Mouse (Mus musculus) ES-E14 (cell line): ENCODE data around the gene Defb23. TPM values are rescaled to one million over a fixed set of nuclear protein-coding genes. Genes with fewer than 3 reads are reported as not detected.

ENCODE experiments used
- DNase-seq: peaks from one replicate; pipeline ENCODE4 v3.0.0-alpha.2; 2013; ENCODE audit warnings: low read depth, low spot score
- H3K27ac ChIP-seq: 2 replicates; pipeline ENCODE4 v1.5.1; 2012; ENCODE audit warnings: low read depth, mild to moderate bottlenecking, low read length, moderate library complexity, mixed read lengths; ENCODE audit not compliant: poor library complexity, insufficient read depth, severe bottlenecking
- H3K36me3 ChIP-seq: 2 replicates; pipeline ENCODE4 v1.6.1; 2012; ENCODE audit warnings: mild to moderate bottlenecking, low read length, moderate library complexity, mixed read lengths; ENCODE audit not compliant: control insufficient read depth, poor library complexity, insufficient read depth, severe bottlenecking
- H3K4me1 ChIP-seq, 2 experiments: fragments of 150-350 bp in 1 of 2; sonication (generic) in 1 of 2; 2 replicates each; pipeline ENCODE4 v1.6.1; 2012; ENCODE audit warnings: low read length in 2 of 2, mild to moderate bottlenecking in 1 of 2, mixed read lengths in 1 of 2; ENCODE audit not compliant: control insufficient read depth in 2 of 2, insufficient read depth in 2 of 2, poor library complexity in 1 of 2
- H3K4me3 ChIP-seq, 2 experiments: fragments of 150-350 bp in 1 of 2; sonication (generic) in 1 of 2; 2 replicates each; pipeline ENCODE4 v1.5.1; 2012; ENCODE audit warnings: low read length in 2 of 2, low read depth in 1 of 2, mild to moderate bottlenecking in 1 of 2, mixed read lengths in 1 of 2; ENCODE audit not compliant: insufficient read depth in 1 of 2, poor library complexity in 1 of 2, severe bottlenecking in 1 of 2
- H3K9ac ChIP-seq: 2 replicates; pipeline ENCODE4 v1.6.1; 2012; ENCODE audit warnings: low read depth, mild to moderate bottlenecking, low read length, mixed read lengths; ENCODE audit not compliant: poor library complexity, insufficient read depth, severe bottlenecking
- H3K9me3 ChIP-seq: fragments of 150-350 bp; sonication (generic); 2 replicates; pipeline ENCODE4 v1.6.1; 2012; ENCODE audit warnings: low read depth, mild to moderate bottlenecking, low read length; ENCODE audit not compliant: control insufficient read depth, insufficient read depth
- CHD2 ChIP-seq: IDR thresholded peaks from 2 replicates; pipeline ENCODE4 v1.6.1; 2014; ENCODE audit warnings: mild to moderate bottlenecking, low read depth, low read length, inconsistent platforms
- HCFC1 ChIP-seq: IDR thresholded peaks from 2 replicates; pipeline ENCODE4 v1.6.1; 2012; ENCODE audit warnings: low read length, inconsistent platforms, borderline replicate concordance; ENCODE audit not compliant: insufficient read depth
- MAFK ChIP-seq: IDR thresholded peaks from 2 replicates; pipeline ENCODE4 v1.6.1; 2014; ENCODE audit warnings: mild to moderate bottlenecking, low read depth, low read length, inconsistent platforms; ENCODE audit not compliant: insufficient read depth
- ZC3H11A ChIP-seq: IDR thresholded peaks from 2 replicates; pipeline ENCODE4 v1.6.1; 2012; ENCODE audit warnings: low read depth, mild to moderate bottlenecking, inconsistent platforms, low read length, borderline replicate concordance
- ZNF384 ChIP-seq: IDR thresholded peaks from 2 replicates; pipeline ENCODE4 v1.6.1; 2012; ENCODE audit warnings: low read depth, low read length, inconsistent platforms
- in situ Hi-C, 2 experiments: fragments of 600-800 bp; cut with MboI; formaldehyde crosslinking; loops; one replicate each; pipeline ENCODE4 v1.15.1; 2025; ENCODE audit warnings: low sequenced_read_pairs in 2 of 2, inconsistent platforms in 1 of 2; ENCODE audit not compliant: unreplicated experiment in 2 of 2
- total RNA-seq: library from RNA; depleted of rRNA; stranded (reverse); fragments of 300-350 nt; gene quantifications from 2 replicates; pipeline ENCODE4 v1.2.3, GENCODE M21; 2012

Defb23 gene
- total RNA-seq, 1 experiment: not detected

- no peak overlapping the region for H3K4me3 ChIP-seq
- H3K4me1 ChIP-seq: no peaks in the 10 kb centered on the region
- TF ChIP-seq HCFC1: no peak
- peak; percentile 96 for TF ChIP-seq MAFK
- in situ Hi-C loops: no loop called here
- H3K9me3 ChIP-seq: no peaks in the 10 kb centered on the region
- H3K36me3 ChIP-seq: no peaks in the 10 kb centered on the region
- no peak for DNase-seq
- H3K27ac ChIP-seq: no peak overlapping the region
- H3K9ac ChIP-seq: no peak overlapping the region
Observed at GRCm38 (mm10) chr2:152498020-152498419, 33.6 kb upstream of the Defb23 start.

- Histone ChIP-seq H3K4me3 (no peak overlapping the region), H3K9ac (no peak overlapping the region), H3K4me1 (no peaks in the 10 kb centered on the region), H3K36me3 (no peaks in the 10 kb centered on the region), H3K27ac (no peak overlapping the region), H3K9me3 (no peaks in the 10 kb centered on the region)
- in situ Hi-C loops: no loop called here
- DNase-seq: no peak
- no peak for TF ChIP-seq HCFC1
Observed at GRCm38 (mm10) chr2:152493151-152493550, 28.7 kb upstream of the Defb23 start.

GRCm38 (mm10) chr2:152490038-152490437, 25.6 kb upstream of the Defb23 start, which contains the start of gene Defb22:
Defb22 (minus strand) TSS chr2:152490138.
- Histone ChIP-seq H3K4me3 (no peak within 1 kb of the TSS), H3K9ac (no peak within 1 kb of the TSS), H3K9me3 (no peaks in the 10 kb centered on the region), H3K4me1 (no peaks in the 10 kb centered on the region), H3K27ac (no peak within 1 kb of the TSS), H3K36me3 (no peaks in the 10 kb centered on the region)
- no peak for TF ChIP-seq CHD2
- TF ChIP-seq MAFK: no peak
- TF ChIP-seq ZNF384: no peak
- TF ChIP-seq ZC3H11A: no peak
- no peak for TF ChIP-seq HCFC1
- no peak for DNase-seq
- in situ Hi-C loops: no loop called here

GRCm38 (mm10) chr2:152487024-152487423, 22.6 kb upstream of the Defb23 start:
- DNase-seq: peak; percentile 34
- TF ChIP-seq ZC3H11A: peak; percentile 21; the same call in 1 of the 2 replicates
- no peak for TF ChIP-seq MAFK
- H3K4me1 ChIP-seq: no peaks in the 10 kb centered on the region
- H3K36me3 ChIP-seq: no peaks in the 10 kb centered on the region
- H3K27ac ChIP-seq: no peak overlapping the region
- H3K9ac ChIP-seq: no peak overlapping the region
- no peaks in the 10 kb centered on the region for H3K9me3 ChIP-seq
- in situ Hi-C loops: no loop called here
- no peak overlapping the region for H3K4me3 ChIP-seq

GRCm38 (mm10) chr2:152481726-152482125, 17.3 kb upstream of the Defb23 start:
- Histone ChIP-seq H3K9me3 (no peaks in the 10 kb centered on the region), H3K36me3 (no peaks in the 10 kb centered on the region), H3K9ac (no peak overlapping the region), H3K4me3 (no peak overlapping the region), H3K27ac (no peak overlapping the region), H3K4me1 (no peaks in the 10 kb centered on the region)
- no peak for TF ChIP-seq CHD2
- TF ChIP-seq HCFC1: no peak
- TF ChIP-seq MAFK: no peak
- TF ChIP-seq ZC3H11A: no peak
- TF ChIP-seq ZNF384: no peak
- DNase-seq: no peak
- in situ Hi-C loops: no loop called here
